Comparison of ENCODE assay signal across 13 mouse cellular contexts in the genomic region with DNA sequence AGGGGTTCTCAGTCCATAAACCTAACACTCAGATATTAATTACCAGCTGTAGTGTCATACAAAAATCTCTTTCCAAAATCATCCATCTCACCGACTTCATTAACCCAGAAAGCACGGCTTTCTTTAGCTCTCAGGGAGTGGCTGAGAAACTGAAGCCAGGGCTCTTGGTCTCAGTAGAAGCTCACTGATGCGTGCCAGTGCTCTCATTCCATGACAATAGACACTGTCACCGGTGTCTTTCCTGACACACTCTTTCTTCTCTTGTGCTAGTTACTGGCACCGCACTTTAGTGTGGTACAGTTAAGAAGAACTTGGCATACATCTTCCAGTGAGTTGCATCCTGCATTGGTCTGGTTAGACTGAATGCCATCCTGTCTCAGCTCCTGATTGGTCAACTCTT. TPM values are rescaled to one million over a fixed set of nuclear protein-coding genes. Genes with fewer than 3 reads are reported as not detected.
"Had no signal": no experiment of that assay in that cellular context is flagged by ENCODE, and none has a peak within 500 bp of the region (broad histone marks: within the 10 kb centered on the region; RNA-seq: fewer than 3 reads in every experiment).

No protein-coding gene starts in this region.

- DNase-seq: kidney, adult 18-20 months; kidney, adult 9 months; kidney, postnatal 36 days; layer of hippocampus, postnatal 36 days; liver; lung, adult 18-20 months; lung, postnatal 10 days; lung, postnatal 36 days; right cerebral cortex, adult 18-20 months; right cerebral cortex, postnatal 14 days; right cerebral cortex, postnatal 4 days; thymus, postnatal 25 days had no signal

RNA-seq across cellular contexts. Expression of gene Ptprb, which starts 53.8 kb away (rescaled TPM):
- total RNA-seq: monocyte, adult 5-6 weeks had no signal
